Mouse (Mus musculus) effector memory CD4-positive, alpha-beta T cell, adult 7 months (primary cell): ENCODE measurements around the gene Defb36. TPM values are rescaled to one million over a fixed set of nuclear protein-coding genes. Genes with fewer than 3 reads are reported as not detected.

ENCODE experiments used
- polyA plus RNA-seq: library from polyadenylated mRNA; unstranded; fragments of 100-300 nt; shearing (Covaris generic); gene quantifications from one replicate; pipeline ENCODE4 v1.2.1, GENCODE M21; 2017

Defb36 gene
- polyA plus RNA-seq = not detected

GRCm38 (mm10) chr2:152604057-152604456 lies at the start of gene Defb36:
Gene Defb36 (plus strand): TSS chr2:152604327.

GRCm38 (mm10) chr2:152569038-152569437 lies 35.1 kb upstream of the Defb36 start, which contains the start of gene Gm17416:
Gene Gm17416 (plus strand): TSS chr2:152569338.

GRCm38 (mm10) chr2:152572114-152572794 lies 31.9 kb upstream of the Defb36 start, which contains the start of gene Defb21:
Gene Defb21 (plus strand): TSS chr2:152572744.

GRCm38 (mm10) chr2:152580107-152580506 lies 24.0 kb upstream of the Defb36 start, which contains the start of gene Defb19:
Gene Defb19 (minus strand): TSS chr2:152580312.

GRCm38 (mm10) chr2:152599299-152599698 lies 4.8 kb upstream of the Defb36 start, which contains the start of gene Defb45:
Gene Defb45 (minus strand): TSS chr2:152599399.

GRCm38 (mm10) chr2:152622953-152623352 lies 18.8 kb downstream of the Defb36 start, which contains the start of gene Defb25:
Gene Defb25 (minus strand): TSS chr2:152623053.

GRCm38 (mm10) chr2:152626774-152627591 lies 22.9 kb downstream of the Defb36 start, which contains the start of gene Rem1:
Gene Rem1 (plus strand): TSS chr2:152626951.

Other genes starting within 250 kb of the Defb36 start
- not detected for gene Nrsn2, start 227.7 kb upstream of the Defb36 start, polyA plus RNA-seq
- 0.21 TPM for gene Sox12, start 206.3 kb upstream of the Defb36 start, polyA plus RNA-seq
- 0.93 TPM for gene Zcchc3, start 189.3 kb upstream of the Defb36 start, polyA plus RNA-seq
- 0.62 TPM for gene 6820408C15Rik, start 188.7 kb upstream of the Defb36 start, polyA plus RNA-seq
- not detected for gene Defb23, start 139.7 kb upstream of the Defb36 start, polyA plus RNA-seq
- not detected for gene Defb20, start 127.3 kb upstream of the Defb36 start, polyA plus RNA-seq
- not detected for gene Defb22, start 114.2 kb upstream of the Defb36 start, polyA plus RNA-seq
- gene Defb26, start 92.6 kb upstream of the Defb36 start, polyA plus RNA-seq = not detected
- gene Defb28, start 86.1 kb upstream of the Defb36 start, polyA plus RNA-seq = not detected
- not detected for gene Defb29, start 64.2 kb upstream of the Defb36 start, polyA plus RNA-seq
- gene Gm17416, start 35.0 kb upstream of the Defb36 start, polyA plus RNA-seq = not detected
- gene Defb21, start 31.6 kb upstream of the Defb36 start, polyA plus RNA-seq = not detected
- 1.1 TPM for gene Defb19, start 24.0 kb upstream of the Defb36 start, polyA plus RNA-seq
- gene Defb45, start 4.9 kb upstream of the Defb36 start, polyA plus RNA-seq = not detected
- not detected for gene Defb25, start 18.7 kb downstream of the Defb36 start, polyA plus RNA-seq
- not detected for gene Rem1, start 22.6 kb downstream of the Defb36 start, polyA plus RNA-seq
- gene H13, start 65.1 kb downstream of the Defb36 start, polyA plus RNA-seq = 182 TPM
- gene Mcts2, start 82.7 kb downstream of the Defb36 start, polyA plus RNA-seq = 4.7 TPM
- 1.9 TPM for gene Id1, start 131.9 kb downstream of the Defb36 start, polyA plus RNA-seq
- 0.54 TPM for gene Cox4i2, start 149.8 kb downstream of the Defb36 start, polyA plus RNA-seq
- 101 TPM for gene Bcl2l1, start 227.4 kb downstream of the Defb36 start, polyA plus RNA-seq
- gene Tpx2, start 243.6 kb downstream of the Defb36 start, polyA plus RNA-seq = 1.5 TPM